Mouse (Mus musculus): ENCODE measurements at regions not wholly inside any gene's neighbourhood (a gene's known extent, or its start where the extent isn't known, plus 50 kb on each side); places are given as distances from the start of the nearest gene placed in this dataset.

- TF ChIP-seq CTCF (IDR thresholded peaks at IDR 0.05; ENCODE audit: low read depth, low read length): no peak
- TF ChIP-seq POLR2AphosphoS5 (IDR thresholded peaks at IDR 0.05; ENCODE audit: insufficient replicate concordance, low read depth, low read length): no peak
- TF ChIP-seq GATA2 (IDR thresholded peaks at IDR 0.05; ENCODE audit: borderline replicate concordance, low read depth, low read length): no peak
- TF ChIP-seq GATA1 (IDR thresholded peaks at IDR 0.05; ENCODE audit: borderline replicate concordance, low read length): no peak
These were observed 609.3 kb upstream of the Gm19410 start for GRCm38 (mm10) chr8:35156272-35156671.

Measured in G1E (cell line).